Mouse (Mus musculus): ENCODE data around the gene Alkbh4. TPM values are rescaled to one million over a fixed set of nuclear protein-coding genes. Genes with fewer than 3 reads are reported as not detected.
"Not testable (repeated sequence)": the region's sequence is repeated elsewhere in the genome, so short reads cannot be mapped to it uniquely, and the experiment has no call there.

Gene Alkbh4
- total RNA-seq (2021): 10 to 100 TPM; 10.1 to 12.0 TPM

DNA sequence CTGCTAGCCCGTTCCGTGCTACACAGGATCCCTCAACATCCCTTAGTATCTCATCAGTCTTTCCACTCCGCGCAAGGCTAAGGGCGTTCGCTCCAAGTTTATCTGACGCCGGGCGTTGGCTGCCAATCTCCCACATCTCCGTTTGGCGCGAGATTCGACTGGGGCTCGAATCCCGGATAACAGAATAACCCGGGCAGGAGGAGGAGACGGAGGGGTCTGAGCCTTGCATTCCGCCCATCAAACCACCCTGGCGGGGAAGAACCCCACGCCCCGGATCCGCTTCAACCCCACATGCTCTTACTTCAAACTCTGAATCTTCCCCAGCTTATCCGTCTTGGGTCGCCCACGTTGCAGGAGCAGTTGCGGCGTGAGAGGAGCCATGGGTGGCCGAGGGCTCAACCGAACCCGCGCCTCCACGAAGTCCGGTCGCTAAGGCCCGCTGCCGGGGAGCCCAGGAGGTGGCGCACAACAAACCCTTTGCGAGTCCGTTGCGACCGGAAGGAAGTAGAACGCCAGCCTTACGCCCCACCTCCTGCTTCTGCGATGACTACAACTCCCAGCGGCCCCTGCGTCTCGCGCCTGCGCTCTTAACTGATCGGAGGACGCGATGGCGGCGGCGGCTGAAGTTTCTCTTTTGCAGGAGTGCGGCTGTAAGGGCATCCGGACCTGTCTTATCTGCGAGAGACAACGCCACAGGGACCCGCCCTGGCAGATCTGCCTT, at the start of gene Alkbh4, which contains the start of gene Lrwd1:
TSS of gene Alkbh4 (plus strand) at position 576 of the 721 bp plus-strand sequence.
TSS of gene Lrwd1 (minus strand) at position 504 of the 721 bp plus-strand sequence.
- DNase-seq (ENCODE audit: extremely low spot score in 1 of 2, low spot score in 1 of 2): peak; percentile 88 to 91

DNA sequence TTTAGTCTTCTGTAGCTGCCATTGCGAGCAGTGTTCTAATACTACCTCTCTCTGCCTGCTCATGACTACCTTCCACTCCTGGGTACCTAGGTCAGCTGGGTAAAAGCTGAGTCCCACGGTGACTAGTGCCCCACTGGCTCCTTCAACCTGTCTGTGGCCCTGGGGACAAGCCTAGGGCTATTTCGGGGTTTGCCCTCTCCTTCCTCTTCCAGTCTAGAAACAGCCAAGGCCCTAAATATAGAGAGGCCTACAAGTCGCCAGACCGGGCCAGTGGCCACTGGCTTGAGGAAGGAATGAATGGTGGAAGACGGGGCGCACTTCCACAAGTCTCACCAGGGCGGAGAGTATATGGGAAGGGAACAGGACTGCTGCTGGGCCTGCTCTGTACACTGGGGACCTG, 49.7 kb upstream of the Alkbh4 start:
- DNase-seq (ENCODE audit: extremely low spot score in 1 of 2, low spot score in 1 of 2): no peak

GRCm38 (mm10) chr5:136088821-136089575, 46.9 kb upstream of the Alkbh4 start:
- no peak for DNase-seq (ENCODE audit: extremely low spot score in 1 of 2, low spot score in 1 of 2)

- no peak for DNase-seq (ENCODE audit: extremely low spot score in 1 of 2, low spot score in 1 of 2)
These were observed 44.0 kb upstream of the Alkbh4 start for GRCm38 (mm10) chr5:136091927-136092326.

GRCm38 (mm10) chr5:136094249-136095010, 41.5 kb upstream of the Alkbh4 start:
- DNase-seq (ENCODE audit: extremely low spot score in 1 of 2, low spot score in 1 of 2): no peak

GRCm38 (mm10) chr5:136095089-136095488, 40.9 kb upstream of the Alkbh4 start:
- DNase-seq (ENCODE audit: extremely low spot score in 1 of 2, low spot score in 1 of 2): no peak

GRCm38 (mm10) chr5:136098536-136098935, 37.4 kb upstream of the Alkbh4 start:
- DNase-seq (ENCODE audit: extremely low spot score in 1 of 2, low spot score in 1 of 2): no peak

DNA sequence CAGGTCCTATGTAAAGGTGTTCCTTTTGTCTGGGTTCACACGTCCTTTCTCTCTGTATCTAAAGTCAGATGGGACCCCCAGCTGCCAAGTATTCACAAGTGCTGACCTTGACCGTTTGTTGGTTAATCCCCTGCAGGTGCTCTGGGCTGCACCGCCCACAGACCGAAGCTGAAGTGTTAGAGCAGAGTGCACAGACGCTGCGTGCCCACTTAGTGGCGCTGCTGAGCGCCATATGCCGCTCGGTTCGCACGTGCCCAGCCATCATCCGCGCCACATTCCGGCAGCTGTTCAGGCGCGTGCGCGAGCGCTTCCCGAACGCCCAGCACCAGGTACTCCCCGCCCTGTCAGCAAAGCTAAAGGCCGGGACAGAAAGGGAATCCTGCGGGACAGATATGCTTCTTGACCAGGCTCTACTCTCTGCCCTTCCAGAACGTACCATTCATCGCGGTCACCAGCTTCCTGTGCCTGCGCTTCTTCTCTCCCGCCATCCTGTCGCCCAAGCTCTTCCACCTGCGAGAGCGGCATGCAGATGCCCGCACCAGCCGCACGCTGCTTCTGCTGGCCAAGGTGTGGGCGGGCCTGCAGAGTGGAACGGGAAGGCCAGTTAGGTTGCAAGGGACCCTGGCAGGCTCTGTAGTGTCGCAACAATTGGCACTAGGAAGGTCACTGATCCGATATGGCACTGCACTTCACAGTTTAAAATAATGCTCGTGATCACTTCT, 33.7 kb upstream of the Alkbh4 start:
- peak; percentile 56 to 66 for DNase-seq (ENCODE audit: extremely low spot score in 1 of 2, low spot score in 1 of 2)

DNA sequence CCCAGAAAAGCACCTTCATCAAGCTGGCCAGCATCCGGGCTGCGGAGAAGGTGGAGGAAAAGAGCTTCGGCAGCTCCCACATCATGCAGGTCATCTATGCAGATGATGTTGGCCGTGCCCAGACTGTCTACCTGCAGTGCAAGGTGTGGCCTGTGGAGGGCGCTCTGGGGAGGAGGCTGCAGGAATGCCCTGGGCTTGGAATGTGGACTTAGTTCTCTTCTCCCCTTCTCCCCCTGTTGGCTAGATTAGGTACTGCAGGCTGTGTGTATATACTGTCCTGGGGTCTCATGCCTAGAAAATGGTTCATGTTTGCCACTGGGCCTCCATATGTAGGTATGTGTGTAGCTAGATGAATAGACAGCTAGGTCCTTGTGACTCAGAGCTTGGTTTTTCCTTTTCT, 31.4 kb upstream of the Alkbh4 start:
- peak in 1 of 2 experiments; percentile 15 for DNase-seq (ENCODE audit: extremely low spot score in 1 of 2, low spot score in 1 of 2)

DNA sequence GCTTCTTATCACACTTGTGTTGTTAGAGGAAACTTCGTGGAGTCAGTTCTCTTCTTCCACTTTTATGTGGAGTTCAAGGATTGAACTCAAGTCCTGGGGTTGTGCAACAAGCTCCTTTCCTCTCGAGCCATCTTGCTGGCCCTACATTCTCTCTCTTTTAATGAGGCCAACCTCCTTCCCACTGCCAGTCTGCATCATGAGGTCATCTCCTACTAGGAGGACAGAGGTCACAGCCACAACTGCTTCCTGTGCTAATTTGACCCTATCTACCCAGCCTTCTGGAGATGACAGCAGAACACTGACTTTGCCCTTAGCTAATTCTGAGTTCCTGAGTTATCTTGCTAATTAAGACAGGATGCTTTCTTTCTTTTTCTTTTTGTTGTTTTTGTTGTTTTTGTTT, 27.5 kb upstream of the Alkbh4 start:
- no peak for DNase-seq (ENCODE audit: extremely low spot score in 1 of 2, low spot score in 1 of 2)

GRCm38 (mm10) chr5:136109042-136109441, 26.9 kb upstream of the Alkbh4 start:
- DNase-seq (ENCODE audit: extremely low spot score in 1 of 2, low spot score in 1 of 2): no peak

DNA sequence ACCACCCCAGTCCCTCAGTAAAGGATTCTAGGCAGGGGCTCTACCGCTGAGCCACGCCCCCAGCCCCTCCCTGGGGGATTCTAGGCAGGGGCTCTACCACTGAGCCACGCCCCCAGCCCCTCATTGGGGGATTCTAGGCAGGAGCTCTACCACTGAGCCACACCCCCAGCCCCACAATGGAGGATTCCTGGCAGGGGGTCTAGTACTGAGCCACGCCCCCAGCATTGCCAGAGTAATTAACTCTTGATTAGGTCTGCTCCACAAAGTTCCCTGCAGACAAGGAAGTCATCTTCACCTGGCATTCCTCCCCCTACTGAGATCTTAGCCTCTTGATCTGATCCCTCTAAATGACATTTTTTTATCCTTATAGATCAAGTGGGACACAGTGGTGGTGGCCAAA, 22.4 kb upstream of the Alkbh4 start:
- DNase-seq (ENCODE audit: extremely low spot score in 1 of 2, low spot score in 1 of 2): not testable (repeated sequence)

- peak; percentile 95 to 98 for DNase-seq (ENCODE audit: extremely low spot score in 1 of 2, low spot score in 1 of 2)
These were observed 19.8 kb upstream of the Alkbh4 start, which contains the start of gene Polr2j for GRCm38 (mm10) chr5:136115891-136116783. Gene Polr2j (plus strand): TSS chr5:136116631.

DNA sequence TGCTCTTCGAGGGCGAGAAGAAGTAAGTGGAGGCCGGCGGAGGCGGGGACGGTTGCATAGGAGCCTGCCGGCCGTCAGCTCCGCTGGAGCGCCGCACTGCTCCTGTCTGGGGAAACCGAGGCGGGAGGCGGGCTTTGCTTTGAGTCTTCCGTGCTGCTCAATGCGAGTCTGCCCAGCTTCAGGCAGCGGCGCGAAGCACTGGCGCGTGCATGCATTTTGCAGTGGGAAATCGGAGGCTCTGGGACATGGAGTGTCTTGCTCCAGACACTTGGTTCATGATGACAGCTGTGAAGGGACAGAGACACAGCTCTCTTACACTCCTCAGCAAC, 19.2 kb upstream of the Alkbh4 start:
- DNase-seq (ENCODE audit: extremely low spot score in 1 of 2, low spot score in 1 of 2): no peak

- no peak for DNase-seq (ENCODE audit: extremely low spot score in 1 of 2, low spot score in 1 of 2)
These were observed 13.8 kb upstream of the Alkbh4 start for GRCm38 (mm10) chr5:136122165-136122564.

- DNase-seq (ENCODE audit: extremely low spot score in 1 of 2, low spot score in 1 of 2): no peak
These were observed 495 bp downstream of the Alkbh4 start for GRCm38 (mm10) chr5:136136292-136136990.

DNA sequence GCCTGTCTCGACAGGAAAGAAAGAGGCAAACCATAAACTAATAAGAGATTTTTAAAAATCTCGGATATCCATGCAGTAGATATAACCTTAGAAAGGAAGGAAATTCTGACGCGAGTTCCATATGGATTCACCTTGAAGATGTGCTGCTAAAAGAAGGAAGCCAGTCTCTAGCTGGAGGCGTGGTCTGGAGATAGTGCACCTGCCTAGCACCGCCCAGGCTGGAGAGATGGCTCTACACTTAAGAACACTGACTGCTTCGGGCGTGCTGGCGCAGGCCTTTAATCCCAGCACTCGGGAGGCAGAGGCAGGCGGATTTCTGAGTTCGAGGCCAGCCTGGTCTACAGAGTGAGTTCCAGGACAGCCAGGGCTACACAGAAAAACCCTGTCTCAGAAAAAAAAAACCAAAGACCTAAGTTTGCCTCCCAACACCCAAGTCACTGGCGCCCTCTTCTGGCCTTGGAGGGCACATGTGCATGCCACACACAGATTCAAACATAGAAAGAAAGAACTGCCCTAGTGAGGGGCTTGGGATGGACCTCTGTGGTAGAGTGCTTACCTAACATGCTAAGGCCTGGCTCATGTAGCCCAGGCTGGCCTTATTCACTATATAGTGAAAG, 1.8 kb downstream of the Alkbh4 start:
- DNase-seq (ENCODE audit: extremely low spot score in 1 of 2, low spot score in 1 of 2): peak in 1 of 2 experiments; percentile 50

GRCm38 (mm10) chr5:136139393-136139792, 3.4 kb downstream of the Alkbh4 start:
- DNase-seq (ENCODE audit: extremely low spot score in 1 of 2, low spot score in 1 of 2): no peak
